Comparison of ENCODE assay signal across 9 mouse cellular contexts in genomic region chr12:118837361-118837760, GRCm38 (mm10). TPM values are rescaled to one million over a fixed set of nuclear protein-coding genes. Genes with fewer than 3 reads are reported as not detected.
DNase-seq lines count a peak whose midpoint lies in the region; ATAC-seq and TF ChIP-seq lines count a peak whose summit lies in the region.
"Had no signal": no experiment of that assay in that cellular context is flagged by ENCODE, and none has a peak within 500 bp of the region (broad histone marks: within the 10 kb centered on the region; RNA-seq: fewer than 3 reads in every experiment).

No protein-coding gene starts in this region.

- H3K9me3 ChIP-seq in heart, embryonic 13.5 days: no peaks in the 10 kb centered on the region
- H3K9me3 ChIP-seq in ES-E14 (ENCODE audit: control insufficient read depth, insufficient read depth, low read depth, low read length): no peaks in the 10 kb centered on the region
- H3K9me3 ChIP-seq in hindbrain, embryonic 12.5 days (replicated peaks): no peaks in the 10 kb centered on the region
- H3K9me3 ChIP-seq in midbrain, embryonic 11.5 days (ENCODE audit: control insufficient read depth, low read length): no peaks in the 10 kb centered on the region

- no peak overlapping the region for H3K27ac ChIP-seq in heart, embryonic 13.5 days (replicated peaks)
- no peak overlapping the region for H3K27ac ChIP-seq in ES-E14 (ENCODE audit: insufficient read depth, low read depth, low read length, poor library complexity, severe bottlenecking)
- H3K27ac ChIP-seq in hindbrain, embryonic 12.5 days: no peak overlapping the region
- no peak overlapping the region for H3K27ac ChIP-seq in midbrain, embryonic 11.5 days (ENCODE audit: low read depth, low read length)

- peaks cover 72% of the 10 kb centered on the region for H3K27me3 ChIP-seq in heart, embryonic 13.5 days (replicated peaks)
- peaks cover 63% of the 10 kb centered on the region for H3K27me3 ChIP-seq in hindbrain, embryonic 12.5 days
- peaks cover 56% of the 10 kb centered on the region for H3K27me3 ChIP-seq in midbrain, embryonic 11.5 days (ENCODE audit: control insufficient read depth, insufficient read depth, low read length)

- no peak overlapping the region for H3K9ac ChIP-seq in heart, embryonic 13.5 days
- H3K9ac ChIP-seq in ES-E14 (ENCODE audit: insufficient read depth, low read depth, low read length, poor library complexity, severe bottlenecking): no peak overlapping the region
- H3K9ac ChIP-seq in hindbrain, embryonic 12.5 days: no peak overlapping the region
- peak overlapping the region; percentile 0; the same call in 1 of the 2 replicates for H3K9ac ChIP-seq in midbrain, embryonic 11.5 days (ENCODE audit: low read length)

- peak overlapping the region; percentile 59 for H3K4me3 ChIP-seq in heart, embryonic 13.5 days
- peak overlapping the region; percentile 68 to 74; a peak in 3 of 4 replicates for H3K4me3 ChIP-seq in ES-E14 (ENCODE audit: insufficient read depth in 1 of 2, low read depth in 1 of 2, low read length in 2 of 2, poor library complexity in 1 of 2, severe bottlenecking in 1 of 2)
- peak overlapping the region; percentile 38 for H3K4me3 ChIP-seq in hindbrain, embryonic 12.5 days
- H3K4me3 ChIP-seq in midbrain, embryonic 11.5 days (ENCODE audit: low read depth, low read length): peak overlapping the region; percentile 31

- 3% methylated on average over 11 of the region's 11 CpGs for WGBS in heart, embryonic 13.5 days
- 1% methylated on average over 11 of the region's 11 CpGs for WGBS in hindbrain, embryonic 12.5 days
- WGBS in midbrain, embryonic 11.5 days: 2% methylated on average over 11 of the region's 11 CpGs

- peaks cover 11% of the 10 kb centered on the region for H3K4me1 ChIP-seq in heart, embryonic 13.5 days
- H3K4me1 ChIP-seq in ES-E14 (ENCODE audit: control insufficient read depth in 2 of 2, insufficient read depth in 2 of 2, low read length in 2 of 2, poor library complexity in 1 of 2): peaks cover 4% of the 10 kb centered on the region in 2 experiments; a peak in 1 of 4 replicates
- peaks cover 4% of the 10 kb centered on the region; the same call in 1 of the 2 replicates for H3K4me1 ChIP-seq in hindbrain, embryonic 12.5 days
- H3K4me1 ChIP-seq in midbrain, embryonic 11.5 days (ENCODE audit: control insufficient read depth, insufficient read depth, low read length): peaks cover 19% of the 10 kb centered on the region

- in situ Hi-C loops in ES-E14 (cut with MboI; ENCODE audit: low sequenced_read_pairs in 2 of 2, unreplicated experiment in 2 of 2): loop anchor here in 1 of 2 experiments (10.0 kb wide), 1 partner anchor 313 kb away; no protein-coding TSS in a partner anchor

- DNase-seq in heart, adult 9 months (ENCODE audit: low spot score in 2 of 2): no peak
- DNase-seq in ES-E14 (ENCODE audit: low read depth, low spot score): no peak
- peak; percentile 95 for DNase-seq in midbrain, embryonic 11.5 days (ENCODE audit: low spot score, missing footprints)
- DNase-seq in MN1 (ENCODE audit: low spot score): no peak
- DNase-seq in spleen, adult 12 weeks (ENCODE audit: low spot score): no peak

- no peaks in the 10 kb centered on the region for H3K36me3 ChIP-seq in heart, embryonic 13.5 days
- H3K36me3 ChIP-seq in ES-E14 (ENCODE audit: control insufficient read depth, insufficient read depth, low read length, poor library complexity, severe bottlenecking): no peaks in the 10 kb centered on the region
- H3K36me3 ChIP-seq in hindbrain, embryonic 12.5 days: no peaks in the 10 kb centered on the region
- no peaks in the 10 kb centered on the region for H3K36me3 ChIP-seq in midbrain, embryonic 11.5 days (ENCODE audit: control insufficient read depth, insufficient read depth, low read length)

- no peak for ATAC-seq in heart, embryonic 13.5 days (ENCODE audit: extremely low read depth, insufficient number of reproducible peaks, low FRiP score, low TSS enrichment)
- ATAC-seq in hindbrain, embryonic 12.5 days (ENCODE audit: low FRiP score): no peak; the same call in 1 of the 2 replicates
- no peak; the same call in 1 of the 2 replicates for ATAC-seq in midbrain, embryonic 11.5 days (ENCODE audit: low FRiP score)
- ATAC-seq in CD4-positive, CD25-positive, alpha-beta regulatory T cell, adult 4 months: no peak

- H3K4me2 ChIP-seq in heart, embryonic 13.5 days: peak overlapping the region; percentile 92
- H3K4me2 ChIP-seq in hindbrain, embryonic 12.5 days (replicated peaks): peak overlapping the region; percentile 71
- H3K4me2 ChIP-seq in midbrain, embryonic 11.5 days: peak overlapping the region; percentile 86

TF ChIP-seq in ES-E14, 5 proteins besides CTCF, POLR2A, EP300 and RAD21:
- TF ChIP-seq CHD2 (IDR thresholded peaks at IDR 0.05; ENCODE audit: low read depth, low read length): no peak
- TF ChIP-seq ZC3H11A (IDR thresholded peaks at IDR 0.05; ENCODE audit: borderline replicate concordance, low read depth, low read length): no peak
TF ChIP-seq in ES-E14: peak in this region for 0.

RNA-seq across cellular contexts. Expression of gene Sp8, which starts 8.8 kb away (rescaled TPM):
- polyA plus RNA-seq in heart, embryonic 13.5 days (2015; fragmentation: Nextera tagmentation; extraction: Ambion mirVana): 0.03 TPM in 1 of 2 replicates, not detected in the other
- total RNA-seq in ES-E14 (2012; rRNA removed): 0.32 and 1.3 TPM in 2 replicates
- polyA plus RNA-seq in hindbrain, embryonic 12.5 days (2016; fragmentation: Nextera tagmentation; extraction: Ambion mirVana): 7.1 and 8.8 TPM in 2 replicates
- polyA plus RNA-seq in midbrain, embryonic 11.5 days (2014; fragmentation: Nextera tagmentation; extraction: Ambion mirVana): 8.7 and 9.3 TPM in 2 replicates
- not detected for polyA plus RNA-seq in CD4-positive, CD25-positive, alpha-beta regulatory T cell, adult 4 months (2017; shearing (Covaris generic))
- total RNA-seq: adrenal gland, postnatal 14 days had no signal
